Mouse (Mus musculus): ENCODE measurements around the gene Gpr149. TPM values are rescaled to one million over a fixed set of nuclear protein-coding genes. Genes with fewer than 3 reads are reported as not detected.

Gene Gpr149
- polyA plus RNA-seq, 1 experiment: 2.3 TPM

- DNase-seq (ENCODE audit: low read depth): peak; percentile 99
- TF ChIP-seq POLR2A (IDR thresholded peaks at IDR 0.05; ENCODE audit: borderline replicate concordance, extremely low read depth, insufficient read depth, insufficient read length, poor library complexity, severe bottlenecking) (peak; percentile 65; the same call in 1 of the 2 replicates), CTCF (IDR thresholded peaks at IDR 0.05; ENCODE audit: borderline replicate concordance, extremely low read depth, insufficient read depth, insufficient read length) (no peak)
These were observed 98.3 kb downstream of the Gpr149 start, which contains the start of gene Dhx36 for GRCm38 (mm10) chr3:62506488-62507205. Dhx36 (minus strand) TSS chr3:62507004.

- no peak for TF ChIP-seq POLR2A (IDR thresholded peaks at IDR 0.05; ENCODE audit: borderline replicate concordance, extremely low read depth, insufficient read depth, insufficient read length, poor library complexity, severe bottlenecking)
- no peak for TF ChIP-seq CTCF (IDR thresholded peaks at IDR 0.05; ENCODE audit: borderline replicate concordance, extremely low read depth, insufficient read depth, insufficient read length)
- no peak for DNase-seq (ENCODE audit: low read depth)
These were observed 99.6 kb downstream of the Gpr149 start for GRCm38 (mm10) chr3:62505166-62505900.

- TF ChIP-seq CTCF (IDR thresholded peaks at IDR 0.05; ENCODE audit: borderline replicate concordance, extremely low read depth, insufficient read depth, insufficient read length) (no peak), POLR2A (IDR thresholded peaks at IDR 0.05; ENCODE audit: borderline replicate concordance, extremely low read depth, insufficient read depth, insufficient read length, poor library complexity, severe bottlenecking) (no peak)
- no peak for DNase-seq (ENCODE audit: low read depth)
These were observed 105.6 kb downstream of the Gpr149 start for GRCm38 (mm10) chr3:62499327-62499726.

GRCm38 (mm10) chr3:62492568-62492967 is 112.4 kb downstream of the Gpr149 start:
- TF ChIP-seq CTCF (IDR thresholded peaks at IDR 0.05; ENCODE audit: borderline replicate concordance, extremely low read depth, insufficient read depth, insufficient read length) (no peak), POLR2A (IDR thresholded peaks at IDR 0.05; ENCODE audit: borderline replicate concordance, extremely low read depth, insufficient read depth, insufficient read length, poor library complexity, severe bottlenecking) (no peak)

DNA sequence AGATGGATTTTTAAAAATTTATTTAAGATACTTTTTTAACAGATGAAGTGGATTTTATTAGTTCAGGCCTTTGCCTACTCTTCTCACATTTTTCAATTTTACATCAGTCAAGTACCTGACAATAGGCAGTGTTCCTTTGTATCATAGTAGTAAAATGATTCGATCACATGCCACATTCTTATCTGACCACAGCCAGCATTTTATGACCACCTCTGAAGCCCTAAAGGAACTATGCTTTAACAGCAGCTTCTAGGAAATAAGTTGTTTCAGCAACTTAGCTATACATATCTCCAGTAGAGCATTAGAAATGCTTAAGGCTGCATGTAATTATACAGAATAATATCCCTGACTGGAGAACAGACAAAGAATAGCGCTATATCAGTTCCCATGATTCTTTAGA is 120.6 kb downstream of the Gpr149 start:
- DNase-seq (ENCODE audit: low read depth): no peak
- TF ChIP-seq CTCF (IDR thresholded peaks at IDR 0.05; ENCODE audit: borderline replicate concordance, extremely low read depth, insufficient read depth, insufficient read length) (no peak), POLR2A (IDR thresholded peaks at IDR 0.05; ENCODE audit: borderline replicate concordance, extremely low read depth, insufficient read depth, insufficient read length, poor library complexity, severe bottlenecking) (no peak)

More at GRCm38 (mm10) chr3:62492568-62492967, 112.4 kb downstream of the Gpr149 start:
- no peak for DNase-seq (ENCODE audit: low read depth)

Other genes with a start within 250 kb of the Gpr149 start
- 57.3 and 58.6 TPM in 2 replicates for gene Dhx36, start 98.1 kb downstream of the Gpr149 start, polyA plus RNA-seq (2012; rRNA removed)

Data from brain, embryonic 14.5 days (tissue).